Mouse (Mus musculus) G1E (cell line): ENCODE data around the gene Qpct.

Experiments
- CTCF ChIP-seq: IDR thresholded peaks from 2 replicates; pipeline ENCODE4 v1.5.1; 2012; ENCODE audit warnings: low read depth, low read length, inconsistent platforms, mixed read lengths
- TAL1 ChIP-seq: conservative IDR thresholded peaks from 2 replicates; pipeline ENCODE4 v1.6.1; 2012; ENCODE audit warnings: low read depth, low read length, inconsistent platforms, mixed read lengths

GRCm38 (mm10) chr17:79136401-79136800 lies 84.7 kb downstream of the Qpct start:
- TF ChIP-seq CTCF (no peak), TAL1 (no peak)
